9 mouse cellular contexts compared by ENCODE assay signal in genomic region chr10:121432635-121433280, GRCm38 (mm10). TPM values are rescaled to one million over a fixed set of nuclear protein-coding genes. Genes with fewer than 3 reads are reported as not detected.
DNase-seq lines count a peak whose midpoint lies in the region; ATAC-seq and TF ChIP-seq lines count a peak whose summit lies in the region.
"Had no signal": no experiment of that assay in that cellular context is flagged by ENCODE, and none has a peak within 500 bp of the region (broad histone marks: within the 10 kb centered on the region; RNA-seq: fewer than 3 reads in every experiment).

No protein-coding gene starts in this region.

- 0 out of 2 replicates have a peak overlapping the region, but pooled peaks have one; percentile 36 for H3K27ac ChIP-seq in ES-E14 (ENCODE audit: insufficient read depth, low read depth, low read length, poor library complexity, severe bottlenecking)
- peak overlapping the region; percentile 75 for H3K27ac ChIP-seq in hindbrain, embryonic 16.5 days (ENCODE audit: low read depth, low read length)
- H3K27ac ChIP-seq in midbrain, embryonic 15.5 days = peak overlapping the region; percentile 53

- H3K27me3 ChIP-seq in hindbrain, embryonic 16.5 days (replicated peaks; ENCODE audit: control insufficient read depth, insufficient read depth, low read length) = no peaks in the 10 kb centered on the region
- H3K27me3 ChIP-seq in midbrain, embryonic 15.5 days (replicated peaks) = no peaks in the 10 kb centered on the region

- no peak overlapping the region for H3K9ac ChIP-seq in ES-E14 (ENCODE audit: insufficient read depth, low read depth, low read length, poor library complexity, severe bottlenecking)
- peak overlapping the region; percentile 43 for H3K9ac ChIP-seq in hindbrain, embryonic 16.5 days (ENCODE audit: low read depth, low read length)
- no peak overlapping the region for H3K9ac ChIP-seq in midbrain, embryonic 15.5 days

- peak; percentile 54 for ATAC-seq in common myeloid progenitor, adult 5-6 weeks (replicated peaks; ENCODE audit: low read depth, poor library complexity, severe bottlenecking)
- peak; percentile 20; the same call in 1 of the 2 replicates for ATAC-seq in hindbrain, embryonic 16.5 days
- peak; percentile 34; the same call in 1 of the 2 replicates for ATAC-seq in midbrain, embryonic 15.5 days (replicated peaks)

- no peak overlapping the region for H3K4me3 ChIP-seq in ES-E14 (ENCODE audit: insufficient read depth in 1 of 2, low read depth in 1 of 2, low read length in 2 of 2, poor library complexity in 1 of 2, severe bottlenecking in 1 of 2)
- no peak overlapping the region for H3K4me3 ChIP-seq in hindbrain, embryonic 16.5 days (ENCODE audit: low read length)
- no peak overlapping the region for H3K4me3 ChIP-seq in midbrain, embryonic 15.5 days

- in situ Hi-C loops in ES-E14 (cut with MboI; ENCODE audit: low sequenced_read_pairs in 2 of 2, unreplicated experiment in 2 of 2) = no loop called here

- H3K36me3 ChIP-seq in ES-E14 (ENCODE audit: control insufficient read depth, insufficient read depth, low read length, poor library complexity, severe bottlenecking) = no peaks in the 10 kb centered on the region
- no peaks in the 10 kb centered on the region for H3K36me3 ChIP-seq in hindbrain, embryonic 16.5 days (ENCODE audit: control insufficient read depth, insufficient read depth, low read length)
- H3K36me3 ChIP-seq in midbrain, embryonic 15.5 days (replicated peaks) = no peaks in the 10 kb centered on the region
- H3K36me3 ChIP-seq: G1E had no signal

- peaks cover 10 to 39% of the 10 kb centered on the region in 2 experiments for H3K4me1 ChIP-seq in ES-E14 (ENCODE audit: control insufficient read depth in 2 of 2, insufficient read depth in 2 of 2, low read length in 2 of 2, poor library complexity in 1 of 2)
- peaks cover 26% of the 10 kb centered on the region for H3K4me1 ChIP-seq in hindbrain, embryonic 16.5 days (ENCODE audit: control insufficient read depth, insufficient read depth, low read depth, low read length)
- peaks cover 14% of the 10 kb centered on the region for H3K4me1 ChIP-seq in midbrain, embryonic 15.5 days

- no peaks in the 10 kb centered on the region for H3K9me3 ChIP-seq in ES-E14 (ENCODE audit: control insufficient read depth, insufficient read depth, low read depth, low read length)
- H3K9me3 ChIP-seq in hindbrain, embryonic 16.5 days (ENCODE audit: control insufficient read depth, low read length) = no peaks in the 10 kb centered on the region
- no peaks in the 10 kb centered on the region for H3K9me3 ChIP-seq in midbrain, embryonic 15.5 days
- H3K9me3 ChIP-seq: G1E had no signal

- WGBS in hindbrain, embryonic 16.5 days = 33% methylated on average over 16 of the region's 16 CpGs
- WGBS in midbrain, embryonic 15.5 days = 16% methylated on average over 16 of the region's 16 CpGs

- peak overlapping the region; percentile 19 for H3K4me2 ChIP-seq in hindbrain, embryonic 16.5 days (ENCODE audit: low read length)
- H3K4me2 ChIP-seq in midbrain, embryonic 15.5 days = no peak overlapping the region

- peak; percentile 93 for DNase-seq in heart, adult 11 months
- no peak for DNase-seq in heart, adult 8-10 months (ENCODE audit: low spot score)
- DNase-seq in ES-E14 (ENCODE audit: low read depth, low spot score) (no peak), MN1 (ENCODE audit: low spot score) (no peak)
- no peak for DNase-seq in right cerebral cortex, postnatal 10 days (ENCODE audit: low spot score in 2 of 2)

TF ChIP-seq in ES-E14, 5 proteins besides CTCF, POLR2A, EP300 and RAD21:
- no peak for TF ChIP-seq HCFC1 (IDR thresholded peaks at IDR 0.05; ENCODE audit: borderline replicate concordance, insufficient read depth, low read length)
- TF ChIP-seq ZNF384 (IDR thresholded peaks at IDR 0.05; ENCODE audit: low read depth, low read length) = no peak
- TF ChIP-seq ZC3H11A (IDR thresholded peaks at IDR 0.05; ENCODE audit: borderline replicate concordance, low read depth, low read length) = no peak
- TF ChIP-seq CHD2 (IDR thresholded peaks at IDR 0.05; ENCODE audit: low read depth, low read length) = no peak
- TF ChIP-seq MAFK (IDR thresholded peaks at IDR 0.05; ENCODE audit: insufficient read depth, low read depth, low read length) = no peak

RNA-seq across cellular contexts. Expression of gene Rassf3, which starts 43.4 kb away (rescaled TPM):
- total RNA-seq in heart, adult 8-10 months (2022) = 100 to 1,000 TPM; 131 to 151 (median 141) TPM
- 11.9 and 13.1 TPM in 2 replicates for total RNA-seq in ES-E14 (2012; rRNA removed)
- 17.6 and 20.8 TPM in 2 replicates for total RNA-seq in common myeloid progenitor, adult 5-6 weeks (2017)
- 5.3 and 6.0 TPM in 2 replicates for polyA plus RNA-seq in hindbrain, embryonic 16.5 days (2015; fragmentation: Nextera tagmentation; extraction: Ambion mirVana)
- polyA plus RNA-seq in midbrain, embryonic 15.5 days (2015; fragmentation: Nextera tagmentation; extraction: Ambion mirVana) = 4.2 and 4.4 TPM in 2 replicates
